Mouse (Mus musculus): ENCODE measurements at regions not wholly inside any gene's neighbourhood (a gene's known extent, or its start where the extent isn't known, plus 50 kb on each side); places are given as distances from the start of the nearest gene placed in this dataset.

DNA sequence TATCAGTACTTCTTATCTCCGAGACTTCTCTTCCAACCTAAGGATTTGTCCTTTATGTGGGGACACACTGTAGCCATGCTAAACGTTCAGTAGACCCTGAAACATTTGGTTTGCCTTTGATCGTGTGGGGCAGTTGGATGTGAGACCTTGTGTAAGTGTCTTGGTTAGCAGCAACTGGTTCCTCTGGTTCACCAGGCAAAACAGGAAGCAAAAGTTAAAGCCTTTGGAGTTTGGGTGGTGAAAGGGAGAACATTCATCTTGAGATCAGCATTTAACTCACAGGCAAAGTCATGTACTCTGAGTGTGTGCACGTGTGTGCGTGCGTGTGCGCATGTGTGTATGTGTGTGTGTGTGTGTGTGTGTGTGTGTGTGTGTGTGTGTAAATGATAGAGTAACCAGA lies 130.3 kb upstream of the L3mbtl4 start:
- H3K4me1 ChIP-seq (ENCODE audit: control insufficient read depth, insufficient read depth, low read length), result no peaks in the 10 kb centered on the region
- ATAC-seq (replicated peaks; ENCODE audit: insufficient number of reproducible peaks, low FRiP score, low TSS enrichment), result no peak
- no peak overlapping the region for H3K27ac ChIP-seq (ENCODE audit: low read depth, low read length)
- no peak overlapping the region for H3K4me2 ChIP-seq
- no peaks in the 10 kb centered on the region for H3K27me3 ChIP-seq (ENCODE audit: control insufficient read depth, insufficient read depth, low read length)
- H3K4me3 ChIP-seq (ENCODE audit: low read depth, low read length), result no peak overlapping the region
- H3K36me3 ChIP-seq (ENCODE audit: control insufficient read depth, insufficient read depth, low read length), result no peaks in the 10 kb centered on the region
- H3K9me3 ChIP-seq (replicated peaks; ENCODE audit: control insufficient read depth, low read length), result no peaks in the 10 kb centered on the region
- no peak overlapping the region for H3K9ac ChIP-seq (ENCODE audit: low read depth, low read length)
- 77% methylated on average over 7 of the region's 7 CpGs for WGBS (ENCODE audit: insufficient replicate concordance)

DNA sequence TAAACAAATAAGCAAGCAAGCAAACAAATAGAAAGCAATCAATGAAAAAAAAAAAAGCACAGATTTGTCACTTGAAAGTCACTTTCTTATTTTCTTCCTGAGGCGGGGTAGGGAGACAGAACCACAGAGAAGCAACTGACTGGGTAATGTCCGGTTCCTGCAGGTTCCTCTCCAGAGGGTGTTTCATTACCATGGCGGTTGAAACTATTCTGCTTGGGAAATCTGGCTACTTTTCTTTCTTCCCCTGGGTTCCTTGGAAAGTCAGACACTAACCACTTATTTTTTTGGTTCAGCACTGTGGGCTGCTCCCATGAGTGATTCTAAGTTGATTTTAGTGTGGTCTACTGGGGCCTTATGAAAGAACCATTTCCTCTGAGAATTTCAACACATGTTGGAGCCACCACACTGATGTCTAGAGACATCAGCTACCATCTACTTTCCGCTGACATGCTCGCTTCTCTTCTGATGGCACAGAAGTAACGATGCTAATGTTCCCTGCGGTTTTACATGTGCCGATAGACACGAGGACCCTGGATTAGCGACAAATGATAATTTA lies 124.3 kb upstream of the L3mbtl4 start:
- H3K4me3 ChIP-seq (ENCODE audit: low read depth, low read length), result no peak overlapping the region
- H3K4me2 ChIP-seq, result no peak overlapping the region
- H3K9me3 ChIP-seq (replicated peaks; ENCODE audit: control insufficient read depth, low read length), result no peaks in the 10 kb centered on the region
- no peaks in the 10 kb centered on the region for H3K27me3 ChIP-seq (ENCODE audit: control insufficient read depth, insufficient read depth, low read length)
- no peak overlapping the region for H3K27ac ChIP-seq (ENCODE audit: low read depth, low read length)
- no peak overlapping the region for H3K9ac ChIP-seq (ENCODE audit: low read depth, low read length)
- no peaks in the 10 kb centered on the region for H3K4me1 ChIP-seq (ENCODE audit: control insufficient read depth, insufficient read depth, low read length)
- H3K36me3 ChIP-seq (ENCODE audit: control insufficient read depth, insufficient read depth, low read length), result no peaks in the 10 kb centered on the region
- no peak for ATAC-seq (replicated peaks; ENCODE audit: insufficient number of reproducible peaks, low FRiP score, low TSS enrichment)
- WGBS (ENCODE audit: insufficient replicate concordance), result 83% methylated on average over 10 of the region's 10 CpGs

- no peaks in the 10 kb centered on the region for H3K36me3 ChIP-seq (ENCODE audit: control insufficient read depth, insufficient read depth, low read length)
- no peaks in the 10 kb centered on the region for H3K27me3 ChIP-seq (ENCODE audit: control insufficient read depth, insufficient read depth, low read length)
- WGBS (ENCODE audit: insufficient replicate concordance), result 77% methylated on average over 11 of the region's 11 CpGs
- H3K9ac ChIP-seq (ENCODE audit: low read depth, low read length), result no peak overlapping the region
- no peaks in the 10 kb centered on the region for H3K4me1 ChIP-seq (ENCODE audit: control insufficient read depth, insufficient read depth, low read length)
- H3K9me3 ChIP-seq (replicated peaks; ENCODE audit: control insufficient read depth, low read length), result no peaks in the 10 kb centered on the region
- no peak for ATAC-seq (replicated peaks; ENCODE audit: insufficient number of reproducible peaks, low FRiP score, low TSS enrichment)
- H3K27ac ChIP-seq (ENCODE audit: low read depth, low read length), result no peak overlapping the region
- no peak overlapping the region for H3K4me2 ChIP-seq
- no peak overlapping the region for H3K4me3 ChIP-seq (ENCODE audit: low read depth, low read length)
These were observed 121.0 kb upstream of the L3mbtl4 start for GRCm38 (mm10) chr17:68152438-68153120.

DNA sequence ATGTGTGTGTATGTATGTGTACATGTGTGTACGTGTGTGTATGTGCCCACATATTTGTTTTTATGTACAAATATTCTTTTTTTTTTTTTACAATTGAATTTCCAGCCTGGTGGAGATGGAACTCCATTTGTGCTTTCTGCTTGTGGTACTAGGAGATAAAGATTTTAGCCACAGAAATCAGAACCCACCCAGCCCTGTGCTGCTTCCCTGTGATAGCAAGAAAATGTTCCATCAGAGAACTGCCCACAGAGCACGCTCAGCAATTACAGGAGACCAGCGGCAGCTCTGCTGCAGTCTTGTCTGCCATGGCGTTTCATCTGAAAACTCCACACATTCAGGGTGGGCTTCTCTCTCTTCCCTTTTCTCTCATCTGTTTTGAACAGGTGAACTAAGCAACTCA lies 118.7 kb upstream of the L3mbtl4 start:
- Histone ChIP-seq H3K9ac (ENCODE audit: low read depth, low read length) (no peak overlapping the region), H3K4me1 (ENCODE audit: control insufficient read depth, insufficient read depth, low read length) (no peaks in the 10 kb centered on the region), H3K9me3 (replicated peaks; ENCODE audit: control insufficient read depth, low read length) (no peaks in the 10 kb centered on the region), H3K27ac (ENCODE audit: low read depth, low read length) (no peak overlapping the region), H3K4me2 (no peak overlapping the region), H3K4me3 (ENCODE audit: low read depth, low read length) (no peak overlapping the region), H3K36me3 (ENCODE audit: control insufficient read depth, insufficient read depth, low read length) (no peaks in the 10 kb centered on the region), H3K27me3 (ENCODE audit: control insufficient read depth, insufficient read depth, low read length) (no peaks in the 10 kb centered on the region)
- ATAC-seq (replicated peaks; ENCODE audit: insufficient number of reproducible peaks, low FRiP score, low TSS enrichment), result no peak
- 54% methylated on average over 4 of the region's 4 CpGs for WGBS (ENCODE audit: insufficient replicate concordance)

DNA sequence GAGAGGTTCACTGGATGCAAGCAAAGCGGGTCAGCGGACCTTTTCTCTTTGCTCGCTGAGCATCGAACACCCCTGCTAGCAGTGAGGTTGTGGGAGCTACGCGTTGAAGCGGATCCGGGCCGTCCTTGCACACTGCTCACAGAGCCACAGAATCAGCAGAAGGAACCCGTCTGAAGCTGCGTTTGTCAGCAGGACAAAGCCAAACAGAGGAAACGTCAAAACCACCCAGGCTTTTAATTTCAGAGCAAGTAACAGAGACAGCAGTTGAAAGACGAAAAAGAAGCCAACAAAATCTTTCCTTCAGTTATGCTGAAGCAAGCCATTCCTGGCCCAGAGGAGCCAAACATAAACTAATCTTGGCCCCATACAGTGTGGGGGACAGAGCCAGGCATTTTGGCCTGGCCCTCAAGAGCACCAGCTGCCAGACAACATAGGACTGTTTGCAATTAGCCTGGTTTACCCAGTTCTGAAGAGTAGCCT lies 115.4 kb upstream of the L3mbtl4 start:
- Histone ChIP-seq H3K9me3 (replicated peaks; ENCODE audit: control insufficient read depth, low read length) (no peaks in the 10 kb centered on the region), H3K4me3 (ENCODE audit: low read depth, low read length) (no peak overlapping the region), H3K36me3 (ENCODE audit: control insufficient read depth, insufficient read depth, low read length) (no peaks in the 10 kb centered on the region), H3K27me3 (ENCODE audit: control insufficient read depth, insufficient read depth, low read length) (no peaks in the 10 kb centered on the region), H3K27ac (ENCODE audit: low read depth, low read length) (no peak overlapping the region), H3K9ac (ENCODE audit: low read depth, low read length) (no peak overlapping the region), H3K4me2 (no peak overlapping the region), H3K4me1 (ENCODE audit: control insufficient read depth, insufficient read depth, low read length) (no peaks in the 10 kb centered on the region)
- ATAC-seq (replicated peaks; ENCODE audit: insufficient number of reproducible peaks, low FRiP score, low TSS enrichment), result no peak
- WGBS (ENCODE audit: insufficient replicate concordance), result 63% methylated on average over 13 of the region's 13 CpGs

GRCm38 (mm10) chr17:68161107-68161506 lies 112.5 kb upstream of the L3mbtl4 start:
- no peaks in the 10 kb centered on the region for H3K9me3 ChIP-seq (replicated peaks; ENCODE audit: control insufficient read depth, low read length)

DNA sequence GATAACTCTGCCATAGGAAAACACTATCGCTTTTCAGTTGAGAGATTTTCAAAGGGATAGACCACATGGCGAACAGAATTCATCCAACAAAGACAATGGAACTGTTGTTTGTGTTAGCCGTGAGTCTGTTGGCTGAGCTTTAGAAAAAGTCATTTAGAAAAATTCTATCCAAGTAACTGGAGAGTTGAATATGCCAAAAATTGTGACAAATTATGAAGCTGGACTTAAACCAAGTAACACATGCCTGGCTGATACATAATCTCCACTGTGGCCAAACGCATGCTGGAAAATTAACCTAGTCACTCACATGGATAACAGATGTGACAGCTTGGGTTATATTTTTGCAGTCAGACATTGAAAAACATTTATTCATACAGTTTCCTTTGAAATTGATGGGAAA lies 110.1 kb upstream of the L3mbtl4 start:
- H3K4me1 ChIP-seq (ENCODE audit: control insufficient read depth, insufficient read depth, low read length), result peaks cover 6% of the 10 kb centered on the region; the same call in 1 of the 2 replicates
- no peak overlapping the region for H3K4me2 ChIP-seq
- no peak for ATAC-seq (replicated peaks; ENCODE audit: insufficient number of reproducible peaks, low FRiP score, low TSS enrichment)
- H3K36me3 ChIP-seq (ENCODE audit: control insufficient read depth, insufficient read depth, low read length), result no peaks in the 10 kb centered on the region
- no peak overlapping the region for H3K9ac ChIP-seq (ENCODE audit: low read depth, low read length)
- 48% methylated on average over 4 of the region's 4 CpGs for WGBS (ENCODE audit: insufficient replicate concordance)
- H3K4me3 ChIP-seq (ENCODE audit: low read depth, low read length), result no peak overlapping the region
- H3K27ac ChIP-seq (ENCODE audit: low read depth, low read length), result no peak overlapping the region
- no peaks in the 10 kb centered on the region for H3K9me3 ChIP-seq (replicated peaks; ENCODE audit: control insufficient read depth, low read length)
- H3K27me3 ChIP-seq (ENCODE audit: control insufficient read depth, insufficient read depth, low read length), result no peaks in the 10 kb centered on the region

More at GRCm38 (mm10) chr17:68161107-68161506, 112.5 kb upstream of the L3mbtl4 start:
- Histone ChIP-seq H3K4me1 (ENCODE audit: control insufficient read depth, insufficient read depth, low read length) (peaks cover 6% of the 10 kb centered on the region; the same call in 1 of the 2 replicates), H3K4me2 (no peak overlapping the region), H3K9ac (ENCODE audit: low read depth, low read length) (no peak overlapping the region), H3K27ac (ENCODE audit: low read depth, low read length) (no peak overlapping the region), H3K27me3 (ENCODE audit: control insufficient read depth, insufficient read depth, low read length) (no peaks in the 10 kb centered on the region), H3K36me3 (ENCODE audit: control insufficient read depth, insufficient read depth, low read length) (no peaks in the 10 kb centered on the region), H3K4me3 (ENCODE audit: low read depth, low read length) (no peak overlapping the region)
- WGBS (ENCODE audit: insufficient replicate concordance), result 70% methylated on average over 2 of the region's 2 CpGs
- ATAC-seq (replicated peaks; ENCODE audit: insufficient number of reproducible peaks, low FRiP score, low TSS enrichment), result no peak

- Histone ChIP-seq H3K4me2 (peak overlapping the region; percentile 25), H3K27ac (ENCODE audit: low read depth, low read length) (peak overlapping the region; percentile 29; the same call in 1 of the 2 replicates)
- WGBS (ENCODE audit: insufficient replicate concordance), result 79% methylated on average over 2 of the region's 2 CpGs
These were observed 108.9 kb upstream of the L3mbtl4 start for GRCm38 (mm10) chr17:68164666-68165065.

More at GRCm38 (mm10) chr17:68164666-68165065, 108.9 kb upstream of the L3mbtl4 start:
- Histone ChIP-seq H3K27me3 (ENCODE audit: control insufficient read depth, insufficient read depth, low read length) (no peaks in the 10 kb centered on the region), H3K9ac (ENCODE audit: low read depth, low read length) (no peak overlapping the region), H3K36me3 (ENCODE audit: control insufficient read depth, insufficient read depth, low read length) (no peaks in the 10 kb centered on the region), H3K9me3 (replicated peaks; ENCODE audit: control insufficient read depth, low read length) (no peaks in the 10 kb centered on the region), H3K4me3 (ENCODE audit: low read depth, low read length) (no peak overlapping the region), H3K4me1 (ENCODE audit: control insufficient read depth, insufficient read depth, low read length) (peaks cover 6% of the 10 kb centered on the region; the same call in 1 of the 2 replicates)
- no peak for ATAC-seq (replicated peaks; ENCODE audit: insufficient number of reproducible peaks, low FRiP score, low TSS enrichment)
